Mouse (Mus musculus) thymus, adult 18-20 months (tissue): ENCODE measurements around the gene Fbxl4.

Experiments
- DNase-seq, 2 experiments: peaks; one replicate each; pipeline ENCODE4 v3.0.0; 2022; ENCODE audit warnings: mixed read lengths in 2 of 2

Fbxl4 gene

DNA sequence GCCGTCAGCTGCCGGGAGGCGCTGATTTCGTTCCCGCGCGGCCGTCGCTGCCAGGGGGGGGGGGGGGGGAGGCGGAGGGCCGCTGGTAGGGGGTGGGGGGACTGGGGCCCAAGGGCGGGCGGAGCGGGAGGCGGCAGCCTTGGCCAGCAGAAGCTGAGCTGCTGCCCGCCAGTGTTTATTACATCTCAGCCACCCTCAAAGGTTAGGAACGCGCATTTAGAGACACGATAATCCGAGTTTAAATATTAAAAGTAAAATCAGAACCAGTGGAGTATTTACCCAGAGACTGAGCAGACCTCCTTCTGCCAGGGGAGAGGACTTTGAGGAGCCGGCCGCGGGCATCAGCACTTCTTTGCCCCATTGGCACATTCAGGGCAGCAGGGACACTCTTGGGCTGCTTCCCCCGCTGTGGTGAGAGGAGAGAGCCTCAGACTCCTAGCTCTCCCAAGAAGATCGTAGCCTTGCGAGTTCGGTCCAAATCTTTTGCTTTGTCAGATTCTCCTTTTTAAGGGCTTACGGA, 120.4 kb downstream of the Fbxl4 start:
- no peak for DNase-seq

DNA sequence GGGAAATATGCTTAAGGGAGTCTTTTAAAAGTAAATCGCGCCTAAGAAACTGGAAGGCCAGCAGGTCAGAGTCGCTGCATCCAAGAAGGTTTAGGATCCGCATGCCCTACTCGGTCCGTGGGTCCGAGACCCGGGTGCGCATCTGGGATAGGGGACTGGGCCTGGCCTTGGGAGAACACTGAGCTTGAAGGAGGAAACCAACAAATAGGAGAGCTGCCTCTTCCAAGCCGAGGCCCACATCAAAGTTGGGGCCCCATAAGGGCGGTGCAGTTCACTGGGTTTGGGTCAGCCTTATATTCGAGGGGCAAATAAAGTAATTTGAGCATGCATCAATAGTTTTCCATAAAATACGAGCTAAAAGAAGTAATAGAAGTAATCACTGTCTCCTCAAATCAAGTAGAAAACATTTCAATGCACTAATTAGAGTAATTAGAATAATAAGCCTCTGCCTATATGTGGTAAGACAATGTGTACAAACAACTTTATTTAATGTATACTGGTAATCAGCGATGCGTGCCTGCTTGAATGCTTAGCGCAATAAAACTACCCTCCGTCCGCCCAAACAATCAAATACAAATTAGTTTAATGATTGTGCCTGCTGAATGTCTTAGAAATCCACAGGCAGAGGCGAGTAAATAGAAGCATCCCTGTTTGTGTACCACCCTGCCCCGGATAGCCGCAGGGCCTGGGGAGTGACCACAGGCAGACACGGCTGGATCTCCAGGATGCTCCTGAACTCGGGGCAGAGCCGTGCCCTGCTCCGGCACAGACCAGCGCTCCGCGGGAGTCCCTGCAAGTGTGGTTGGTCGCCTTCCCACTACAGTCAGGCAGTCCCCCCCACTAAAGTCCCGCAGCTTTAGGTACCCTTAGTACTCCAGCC, 121.4 kb downstream of the Fbxl4 start:
- no peak for DNase-seq

DNA sequence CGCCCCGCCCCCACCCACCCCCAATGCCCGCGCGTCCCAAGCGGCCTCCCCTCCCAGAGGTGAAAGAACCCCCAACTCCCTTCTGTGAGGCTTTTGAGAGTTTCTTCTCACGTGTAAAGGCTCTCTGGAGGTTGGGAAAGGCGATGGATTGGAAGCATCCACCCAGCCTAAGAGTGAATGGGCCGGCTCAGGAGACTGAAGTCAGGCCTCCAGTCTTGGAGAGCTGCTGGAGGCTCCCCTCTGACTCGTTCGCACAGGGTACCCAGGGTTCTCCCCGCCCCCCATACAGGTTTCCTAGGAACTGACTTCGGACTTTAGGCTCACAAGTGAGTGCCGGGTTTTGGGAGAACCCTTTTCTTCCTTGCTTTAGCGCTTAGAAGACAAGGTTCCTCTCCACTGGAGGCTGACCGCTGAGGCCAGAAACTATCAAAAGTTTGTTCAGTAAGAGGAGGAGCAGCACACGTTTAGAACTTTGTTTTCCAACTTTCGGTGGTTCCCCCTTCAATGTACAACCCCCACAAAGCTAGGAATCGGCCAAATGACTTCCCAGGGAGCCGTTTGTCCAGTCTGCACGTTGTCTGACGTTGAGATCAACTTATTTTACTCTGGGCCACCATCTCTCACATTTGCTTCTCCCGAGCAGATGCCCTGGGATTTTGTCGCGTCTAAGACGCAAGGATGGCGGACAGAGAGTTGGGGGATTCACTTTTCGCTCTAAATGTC, 122.2 kb downstream of the Fbxl4 start:
- DNase-seq = no peak

DNA sequence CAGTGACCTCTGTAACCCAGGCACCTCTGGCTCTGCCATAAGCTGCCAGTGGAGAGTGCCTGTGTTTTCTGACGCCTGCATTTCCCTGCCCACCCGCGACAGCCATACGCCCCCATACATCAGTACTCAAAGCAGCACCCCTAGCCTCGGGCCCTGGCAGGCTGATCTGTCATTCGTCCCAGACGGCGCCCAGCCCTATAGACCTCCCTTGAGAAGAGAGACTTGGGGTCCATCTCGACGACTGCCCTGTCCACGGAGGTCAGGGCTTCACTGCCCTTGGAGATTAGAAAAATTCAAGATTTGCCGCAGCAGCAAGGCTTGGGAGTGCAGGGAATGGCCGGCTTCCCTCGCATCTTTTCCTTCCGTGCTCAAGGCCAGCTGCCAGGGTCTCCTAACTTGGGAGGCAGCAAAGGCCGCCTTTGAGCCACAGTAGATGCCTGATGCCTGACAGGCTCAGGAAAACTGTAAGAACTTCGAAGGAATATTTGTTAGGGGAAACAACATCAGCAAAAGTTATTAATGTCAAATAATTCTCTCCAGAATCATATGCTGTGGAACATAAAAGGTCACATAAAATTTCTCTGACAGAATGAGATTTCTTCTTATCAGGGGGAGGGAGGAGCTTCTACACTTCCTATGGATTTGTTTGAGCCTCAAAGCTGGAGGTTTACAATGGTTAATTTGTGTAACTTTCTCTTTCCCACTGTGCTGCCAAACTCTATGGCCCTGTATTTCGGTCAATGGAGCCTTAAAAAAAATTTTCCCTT, 122.9 kb downstream of the Fbxl4 start:
- no peak for DNase-seq

DNA sequence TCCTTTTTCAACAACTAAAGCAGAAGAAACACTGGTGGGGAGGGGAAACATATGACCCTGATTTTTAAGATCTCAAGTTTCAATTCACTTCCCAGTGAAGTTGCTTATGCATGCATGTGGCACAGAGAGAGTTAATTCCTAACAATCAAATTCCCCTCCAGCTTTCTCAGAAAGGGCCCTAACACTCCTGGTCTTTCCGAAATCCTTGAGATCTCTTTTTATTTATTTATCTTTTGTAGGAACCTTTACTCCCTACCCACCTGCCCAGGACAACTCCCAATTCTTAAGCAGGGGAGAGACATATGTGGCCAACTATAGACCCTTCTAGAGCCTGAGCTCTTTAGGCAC, 123.5 kb downstream of the Fbxl4 start:
- DNase-seq = no peak

DNA sequence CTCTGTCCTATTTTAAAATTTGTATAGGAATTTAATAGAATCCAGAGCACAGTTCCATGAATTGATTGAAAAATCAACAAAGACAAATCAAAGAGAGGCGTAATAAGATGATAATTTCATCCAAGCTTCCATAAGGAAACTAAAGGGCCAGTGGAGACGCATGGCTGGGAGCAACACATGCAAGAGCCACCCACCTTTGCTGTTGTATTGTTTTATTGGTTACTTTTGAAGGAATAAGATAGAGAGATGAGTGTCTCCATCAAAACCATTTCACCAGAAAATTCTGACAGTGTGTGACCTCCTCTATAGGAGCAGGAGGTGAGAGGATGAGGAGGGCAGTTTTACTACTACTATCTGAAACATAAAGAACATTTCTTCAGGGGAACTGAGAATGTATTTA, 124.8 kb downstream of the Fbxl4 start:
- no peak for DNase-seq

DNA sequence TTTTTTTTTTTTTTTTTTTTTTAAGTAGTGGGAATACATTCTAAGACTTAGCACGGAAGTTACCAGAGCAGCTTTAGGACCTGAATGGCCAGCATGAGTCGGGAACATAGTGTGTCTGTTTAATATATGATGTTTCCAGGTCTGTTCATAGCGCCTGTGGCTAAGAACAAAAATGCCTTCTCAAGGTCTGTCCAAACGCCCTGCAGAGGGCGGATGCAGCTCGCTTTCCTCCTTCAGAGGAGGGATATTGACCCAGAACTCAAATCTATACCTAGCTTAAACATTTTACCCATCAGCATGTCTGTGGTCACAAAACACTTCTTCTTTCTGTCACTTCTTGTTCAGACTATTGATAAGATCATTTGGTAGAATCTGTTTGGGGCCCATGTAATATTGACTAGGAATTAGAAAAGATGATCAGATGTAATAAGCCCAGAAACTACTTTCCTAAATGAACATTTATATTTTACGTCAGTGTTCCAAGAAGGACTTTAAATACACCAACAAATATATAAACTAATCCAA, 125.5 kb downstream of the Fbxl4 start:
- DNase-seq = no peak

DNA sequence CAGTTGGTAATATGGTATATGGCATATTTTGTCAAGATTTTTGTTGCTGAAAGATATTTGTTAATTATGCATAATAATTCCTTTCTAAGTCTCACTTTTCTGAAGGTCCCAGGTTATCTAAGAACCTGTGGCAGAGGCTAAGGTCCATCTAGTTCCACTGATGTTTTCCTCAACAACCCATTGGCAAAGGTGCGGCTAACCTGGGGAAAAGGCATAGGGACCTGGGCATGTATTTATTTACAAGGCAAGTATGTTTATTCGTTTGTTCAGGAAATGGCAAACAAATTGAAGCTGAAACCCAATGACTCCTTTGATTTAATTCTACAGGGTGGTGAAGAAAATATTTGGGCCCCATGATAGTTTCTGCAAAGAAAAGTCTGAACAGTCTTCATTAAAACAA, 126.2 kb downstream of the Fbxl4 start:
- no peak for DNase-seq
